9 mouse cellular contexts compared by ENCODE assay signal in genomic region chr4:153187959-153188503, GRCm38 (mm10).
A peak's percentile ranks its signal among the peaks of the same experiment; 100 is the strongest.
DNase-seq lines count a peak whose midpoint lies in the region; ATAC-seq and TF ChIP-seq lines count a peak whose summit lies in the region.
"Had no signal": no experiment of that assay in that cellular context is flagged by ENCODE, and none has a peak within 500 bp of the region (broad histone marks: within the 10 kb centered on the region; RNA-seq: fewer than 3 reads in every experiment).

No protein-coding gene starts in this region.

- H3K9me3 ChIP-seq in heart, embryonic 11.5 days (replicated peaks; ENCODE audit: control insufficient read depth, low read length): no peaks in the 10 kb centered on the region
- no peaks in the 10 kb centered on the region for H3K9me3 ChIP-seq in intestine, postnatal 0 days (ENCODE audit: control insufficient read depth)

- no peak for ATAC-seq in heart, embryonic 11.5 days (replicated peaks; ENCODE audit: insufficient number of reproducible peaks, low FRiP score, low TSS enrichment)
- no peak for ATAC-seq in intestine, postnatal 0 days

- H3K4me3 ChIP-seq in heart, embryonic 11.5 days (ENCODE audit: low read depth, low read length): no peak overlapping the region
- no peak overlapping the region for H3K4me3 ChIP-seq in intestine, postnatal 0 days (ENCODE audit: low read depth, low read length)

- under 1% methylated on average over 6 of the region's 6 CpGs for WGBS in heart, embryonic 11.5 days (ENCODE audit: insufficient replicate concordance)
- under 1% methylated on average over 6 of the region's 6 CpGs for WGBS in intestine, postnatal 0 days

- TF ChIP-seq CTCF in intestine, postnatal 0 days (IDR thresholded peaks at IDR 0.05; ENCODE audit: low read depth): no peak

- no peak for DNase-seq in heart, postnatal 36 days
- DNase-seq in right cerebral cortex, postnatal 14 days: peak; percentile 5
- DNase-seq in right cerebral cortex, postnatal 36 days (ENCODE audit: low spot score in 2 of 2): no peak
- DNase-seq in urinary bladder, postnatal 4 days (ENCODE audit: low spot score in 2 of 2): no peak
- no peak for DNase-seq in thymus, adult 18-20 months
- DNase-seq in lung, postnatal 10 days: no peak
- DNase-seq: kidney, postnatal 10 days had no signal

- peaks cover 8% of the 10 kb centered on the region for H3K27me3 ChIP-seq in heart, embryonic 11.5 days (ENCODE audit: control insufficient read depth, insufficient read depth, low read length)
- no peaks in the 10 kb centered on the region for H3K27me3 ChIP-seq in intestine, postnatal 0 days (replicated peaks; ENCODE audit: control insufficient read depth, insufficient read depth, low read length)

- no peak overlapping the region for H3K27ac ChIP-seq in heart, embryonic 11.5 days (ENCODE audit: low read depth, low read length)
- H3K27ac ChIP-seq in intestine, postnatal 0 days (ENCODE audit: low read depth, low read length): no peak overlapping the region

- H3K4me2 ChIP-seq in heart, embryonic 11.5 days: peak overlapping the region; percentile 49
- peak overlapping the region; percentile 28; the same call in 1 of the 2 replicates for H3K4me2 ChIP-seq in intestine, postnatal 0 days (replicated peaks; ENCODE audit: low read depth)

- intact Hi-C loops in heart, postnatal 36 days (cut with DNase I): loop anchor here (10.0 kb wide), 1 partner anchor 167 kb away; no protein-coding TSS in a partner anchor

- no peaks in the 10 kb centered on the region for H3K36me3 ChIP-seq in heart, embryonic 11.5 days (ENCODE audit: control insufficient read depth, insufficient read depth, low read length)
- H3K36me3 ChIP-seq in intestine, postnatal 0 days (ENCODE audit: control insufficient read depth, insufficient read depth): no peaks in the 10 kb centered on the region

- no peak overlapping the region for H3K9ac ChIP-seq in heart, embryonic 11.5 days (ENCODE audit: low read depth, low read length)
- H3K9ac ChIP-seq in intestine, postnatal 0 days (ENCODE audit: low read depth, low read length): no peak overlapping the region

- H3K4me1 ChIP-seq in heart, embryonic 11.5 days (ENCODE audit: control insufficient read depth, insufficient read depth, low read length): peaks cover 13% of the 10 kb centered on the region
- H3K4me1 ChIP-seq in intestine, postnatal 0 days (replicated peaks; ENCODE audit: control insufficient read depth, insufficient read depth, low read length): no peaks in the 10 kb centered on the region
